Comparison of ENCODE assay signal across 19 mouse cellular contexts in the genomic region with DNA sequence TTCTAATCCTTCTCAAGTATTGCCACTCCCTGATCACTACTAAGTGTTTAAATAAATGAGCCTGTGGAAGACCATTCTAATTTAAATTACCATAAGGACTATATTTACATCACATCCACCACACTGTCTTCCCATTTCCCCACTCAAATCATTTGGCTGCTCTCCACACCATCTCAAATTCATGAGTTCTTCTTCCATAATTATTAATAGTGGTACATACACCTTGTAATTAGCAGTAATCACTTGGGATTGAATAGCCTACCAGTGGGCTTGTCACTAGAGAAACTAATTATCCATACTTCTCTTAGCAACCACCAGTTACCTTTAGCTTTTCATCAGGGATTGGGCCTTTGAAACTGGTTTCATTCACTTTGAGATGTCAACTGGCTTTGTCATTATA.
DNase-seq lines count a peak whose midpoint lies in the region; ATAC-seq and TF ChIP-seq lines count a peak whose summit lies in the region.
"Had no signal": no experiment of that assay in that cellular context is flagged by ENCODE, and none has a peak within 500 bp of the region (broad histone marks: within the 10 kb centered on the region; RNA-seq: fewer than 3 reads in every experiment).

No protein-coding gene starts in this region.

- no peak overlapping the region for H3K4me2 ChIP-seq in forebrain, embryonic 12.5 days
- no peak overlapping the region for H3K4me2 ChIP-seq in forebrain, postnatal 0 days (ENCODE audit: low read depth)
- H3K4me2 ChIP-seq: embryonic facial prominence, embryonic 13.5 days; embryonic facial prominence, embryonic 15.5 days had no signal

- no peak for DNase-seq in forebrain, postnatal 0 days
- DNase-seq in R1 (ENCODE audit: low read depth, low spot score) (peak; percentile 3), ZHBTc4 (ENCODE audit: low read depth, low spot score) (peak; percentile 1)
- no peak for DNase-seq in urinary bladder, adult 18-20 months (ENCODE audit: low spot score in 2 of 2)
- DNase-seq: adrenal gland, adult 2 months; adrenal gland, postnatal 10 days; adrenal gland, postnatal 25 days; cerebellum, adult 11 months; cerebellum, adult 18-20 months; cerebellum, adult 8-10 months; cerebellum, adult 9-11 months; cerebellum, postnatal 14 days; cerebellum, postnatal 36 days; embryo, embryonic 11 days had no signal

- H3K4me3 ChIP-seq in forebrain, embryonic 12.5 days (replicated peaks): no peak overlapping the region
- no peak overlapping the region for H3K4me3 ChIP-seq in forebrain, postnatal 0 days (ENCODE audit: low read depth, low read length)
- H3K4me3 ChIP-seq: embryonic facial prominence, embryonic 13.5 days; embryonic facial prominence, embryonic 15.5 days; erythroblast, embryonic 14.5 days; forebrain, embryonic 10.5 days had no signal

- H3K4me1 ChIP-seq in forebrain, embryonic 12.5 days: no peaks in the 10 kb centered on the region
- H3K4me1 ChIP-seq in forebrain, postnatal 0 days (ENCODE audit: insufficient read depth): no peaks in the 10 kb centered on the region
- H3K4me1 ChIP-seq: embryonic facial prominence, embryonic 13.5 days; embryonic facial prominence, embryonic 15.5 days; forebrain, embryonic 10.5 days had no signal

- no peak overlapping the region for H3K9ac ChIP-seq in forebrain, embryonic 12.5 days
- no peak overlapping the region for H3K9ac ChIP-seq in forebrain, postnatal 0 days
- H3K9ac ChIP-seq: embryonic facial prominence, embryonic 13.5 days; embryonic facial prominence, embryonic 15.5 days had no signal

- H3K36me3 ChIP-seq in forebrain, embryonic 12.5 days (replicated peaks): no peaks in the 10 kb centered on the region
- no peaks in the 10 kb centered on the region for H3K36me3 ChIP-seq in forebrain, postnatal 0 days (ENCODE audit: insufficient read depth)
- H3K36me3 ChIP-seq: embryonic facial prominence, embryonic 13.5 days; embryonic facial prominence, embryonic 15.5 days; forebrain, embryonic 10.5 days had no signal

- ATAC-seq in forebrain, embryonic 12.5 days (ENCODE audit: low FRiP score): peak; percentile 57; the same call in 1 of the 2 replicates
- ATAC-seq in forebrain, postnatal 0 days: no peak

- TF ChIP-seq CTCF in forebrain, postnatal 0 days (IDR thresholded peaks at IDR 0.05; ENCODE audit: low read depth): no peak

- H3K27me3 ChIP-seq in forebrain, embryonic 12.5 days: no peaks in the 10 kb centered on the region
- H3K27me3 ChIP-seq in forebrain, postnatal 0 days (ENCODE audit: insufficient read depth, low read length): no peaks in the 10 kb centered on the region
- H3K27me3 ChIP-seq: embryonic facial prominence, embryonic 13.5 days; embryonic facial prominence, embryonic 15.5 days had no signal

- H3K9me3 ChIP-seq in forebrain, embryonic 12.5 days: no peaks in the 10 kb centered on the region
- no peaks in the 10 kb centered on the region for H3K9me3 ChIP-seq in forebrain, postnatal 0 days (ENCODE audit: low read length)
- H3K9me3 ChIP-seq: embryonic facial prominence, embryonic 13.5 days; embryonic facial prominence, embryonic 15.5 days; forebrain, embryonic 10.5 days had no signal

- H3K27ac ChIP-seq in forebrain, embryonic 12.5 days: no peak overlapping the region
- no peak overlapping the region for H3K27ac ChIP-seq in forebrain, postnatal 0 days (ENCODE audit: low read depth, low read length)
- H3K27ac ChIP-seq: embryonic facial prominence, embryonic 13.5 days; embryonic facial prominence, embryonic 15.5 days; forebrain, embryonic 10.5 days had no signal

Comparison
In these comparisons a context has a peak if more than half of its experiments do, and no peak if none do; other contexts are left out.
1. DNase-seq: peak in R1 (single experiment) and ZHBTc4 (single experiment); none in forebrain, postnatal 0 days (single experiment) and urinary bladder, adult 18-20 months (0 of 2).